Mouse (Mus musculus) intestine, postnatal 0 days (tissue): ENCODE measurements around the gene U2af2. TPM values are rescaled to one million over a fixed set of nuclear protein-coding genes. Genes with fewer than 3 reads are reported as not detected.
A peak's percentile ranks its signal among the peaks of the same experiment; 100 is the strongest.

Experiments
- ATAC-seq: fragments of 200-750 bp; cut with Nextera tagmentation; 2 replicates; pipeline ENCODE4 v1.8.0; 2017; ENCODE audit warnings: mild to moderate bottlenecking, moderate TSS enrichment, moderate library complexity
- H3K27ac ChIP-seq: fragments of 300-500 bp; sonication (generic); 2 replicates; pipeline ENCODE4 v1.5.1; 2014; ENCODE audit warnings: mild to moderate bottlenecking, low read depth, low read length, moderate library complexity
- H3K27me3 ChIP-seq: fragments of 300-500 bp; sonication (generic); replicated peaks from 2 replicates; pipeline ENCODE4 v1.6.1; 2014; ENCODE audit warnings: low read length, mixed read lengths; ENCODE audit not compliant: control insufficient read depth, insufficient read depth
- H3K36me3 ChIP-seq: fragments of 300-500 bp; sonication (generic); 2 replicates; pipeline ENCODE4 v1.6.1; 2014; ENCODE audit warnings: mild to moderate bottlenecking, moderate library complexity; ENCODE audit not compliant: control insufficient read depth, insufficient read depth
- H3K4me1 ChIP-seq: fragments of 300-500 bp; sonication (generic); replicated peaks from 2 replicates; pipeline ENCODE4 v1.6.1; 2014; ENCODE audit warnings: antibody characterized with exemption, low read length, mixed read lengths; ENCODE audit not compliant: control insufficient read depth, insufficient read depth
- H3K4me2 ChIP-seq: fragments of 300-500 bp; sonication (generic); replicated peaks from 2 replicates; pipeline ENCODE4 v1.6.1; 2014; ENCODE audit warnings: low read depth, mild to moderate bottlenecking, moderate library complexity
- H3K4me3 ChIP-seq: fragments of 300-500 bp; sonication (generic); 2 replicates; pipeline ENCODE4 v1.5.1; 2014; ENCODE audit warnings: low read depth, low read length
- H3K9ac ChIP-seq: fragments of 300-500 bp; sonication (generic); 2 replicates; pipeline ENCODE4 v1.6.1; 2014; ENCODE audit warnings: mild to moderate bottlenecking, low read depth, low read length
- H3K9me3 ChIP-seq: fragments of 300-500 bp; sonication (generic); 2 replicates; pipeline ENCODE4 v1.6.1; 2016; ENCODE audit warnings: mixed run types; ENCODE audit not compliant: control insufficient read depth
- CTCF ChIP-seq: sonication (generic); IDR thresholded peaks from 2 replicates; pipeline ENCODE4 v1.5.1; 2016; ENCODE audit warnings: low read depth, mild to moderate bottlenecking, control low read depth, antibody characterized with exemption, moderate library complexity
- WGBS: fragments of 180-500 bp; shearing (Covaris S2); extraction: QIAGEN DNeasy Blood & Tissue Kit; methylation state at CpG from one replicate; pipeline ENCODE4 v1.1.7; 2014; 5-methylcytosine and 5-hydroxymethylcytosine counted together
- polyA plus RNA-seq: library from polyadenylated mRNA; unstranded; fragments of >200 nt; fragmentation: Nextera tagmentation; extraction: Ambion mirVana; gene quantifications from 2 replicates; pipeline ENCODE4 v1.2.1, GENCODE M21; 2015

U2af2 gene
- polyA plus RNA-seq, 1 experiment from 2014 or later = 48.3 TPM

DNA sequence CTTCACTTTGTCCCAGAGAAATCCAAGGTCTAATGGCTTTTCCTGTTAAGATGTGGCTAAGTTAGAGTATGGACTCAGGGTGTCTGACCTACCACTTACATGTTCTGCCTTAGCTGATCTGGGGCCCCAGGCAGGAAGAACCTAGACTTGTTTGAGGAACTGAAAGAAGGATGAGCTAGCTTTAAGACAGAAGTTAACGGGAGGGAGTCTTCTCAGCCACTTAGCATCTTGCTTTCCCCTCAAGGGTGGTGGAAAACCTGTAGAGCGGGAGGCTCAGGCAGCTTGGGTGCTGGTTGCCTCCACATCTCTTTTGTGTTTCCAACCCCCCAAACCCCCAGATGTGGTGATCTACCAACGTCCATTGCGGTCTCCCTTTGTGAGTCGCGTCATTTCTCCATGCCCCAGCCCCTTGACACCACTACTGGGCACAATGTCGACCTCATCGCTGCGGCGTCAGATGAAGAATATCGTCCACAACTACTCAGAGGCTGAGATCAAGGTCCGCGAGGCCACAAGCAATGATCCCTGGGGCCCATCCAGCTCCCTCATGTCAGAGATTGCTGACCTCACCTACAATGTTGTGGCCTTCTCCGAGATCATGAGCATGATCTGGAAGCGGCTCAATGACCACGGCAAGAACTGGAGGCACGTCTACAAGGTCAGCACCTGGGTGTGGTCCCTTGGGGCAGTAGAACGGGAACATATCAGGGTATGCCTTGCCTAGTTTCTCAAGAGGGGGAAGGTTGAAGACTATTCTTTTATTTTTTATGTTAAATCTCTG is 21.6 kb downstream of the U2af2 start:
- H3K9me3 ChIP-seq = no peaks in the 10 kb centered on the region
- H3K9ac ChIP-seq = 0 out of 2 replicates have a peak overlapping the region, but pooled peaks have one; percentile 13
- peak; percentile 58 for ATAC-seq
- H3K27me3 ChIP-seq = no peaks in the 10 kb centered on the region
- peaks cover 5% of the 10 kb centered on the region; the same call in 1 of the 2 replicates for H3K4me1 ChIP-seq
- peak overlapping the region; percentile 99 for H3K27ac ChIP-seq
- no peak for TF ChIP-seq CTCF
- H3K36me3 ChIP-seq = peaks cover 12% of the 10 kb centered on the region
- H3K4me3 ChIP-seq = no peak overlapping the region
- 63% methylated on average over 18 of the region's 18 CpGs for WGBS
- peak overlapping the region; percentile 39 for H3K4me2 ChIP-seq

DNA sequence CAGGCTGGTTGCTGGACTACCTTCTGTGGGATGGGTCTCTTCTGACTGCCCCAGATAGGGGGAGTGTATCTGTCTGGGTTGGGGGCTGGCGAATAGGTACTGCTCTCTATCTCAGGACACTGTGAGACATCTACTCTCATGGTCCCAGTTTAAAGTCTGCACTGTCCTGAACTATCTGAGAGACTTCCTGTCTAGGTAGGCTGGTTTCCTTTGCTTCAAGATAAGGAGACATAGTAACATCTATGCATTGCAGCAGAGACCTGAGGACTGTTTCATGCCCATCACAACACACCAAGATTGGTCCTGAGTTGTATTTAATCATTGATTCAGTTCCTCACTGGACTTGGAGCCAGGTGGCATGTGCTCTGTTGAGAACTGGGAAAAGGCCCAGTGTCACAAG is 23.6 kb downstream of the U2af2 start:
- Histone ChIP-seq H3K4me3 (no peak overlapping the region), H3K27ac (peak overlapping the region; percentile 55), H3K4me2 (no peak overlapping the region), H3K9me3 (no peaks in the 10 kb centered on the region), H3K36me3 (peaks cover 17% of the 10 kb centered on the region), H3K4me1 (peaks cover 9% of the 10 kb centered on the region; the same call in 1 of the 2 replicates), H3K27me3 (no peaks in the 10 kb centered on the region), H3K9ac (peak overlapping the region; percentile 38; the same call in 1 of the 2 replicates)
- ATAC-seq = no peak
- WGBS = 94% methylated on average over 1 of the region's 1 CpGs
- TF ChIP-seq CTCF = no peak

- Histone ChIP-seq H3K9ac (peak overlapping the region; percentile 37), H3K4me1 (peaks cover 12% of the 10 kb centered on the region; the same call in 1 of the 2 replicates), H3K36me3 (peaks cover 32% of the 10 kb centered on the region), H3K9me3 (no peaks in the 10 kb centered on the region), H3K4me2 (peak overlapping the region; percentile 33; the same call in 1 of the 2 replicates), H3K4me3 (no peak overlapping the region), H3K27ac (peak overlapping the region; percentile 77), H3K27me3 (no peaks in the 10 kb centered on the region)
- ATAC-seq = no peak
- 61% methylated on average over 5 of the region's 5 CpGs for WGBS
- TF ChIP-seq CTCF = no peak
Measured at GRCm38 (mm10) chr7:5086921-5087440, 25.0 kb downstream of the U2af2 start.

DNA sequence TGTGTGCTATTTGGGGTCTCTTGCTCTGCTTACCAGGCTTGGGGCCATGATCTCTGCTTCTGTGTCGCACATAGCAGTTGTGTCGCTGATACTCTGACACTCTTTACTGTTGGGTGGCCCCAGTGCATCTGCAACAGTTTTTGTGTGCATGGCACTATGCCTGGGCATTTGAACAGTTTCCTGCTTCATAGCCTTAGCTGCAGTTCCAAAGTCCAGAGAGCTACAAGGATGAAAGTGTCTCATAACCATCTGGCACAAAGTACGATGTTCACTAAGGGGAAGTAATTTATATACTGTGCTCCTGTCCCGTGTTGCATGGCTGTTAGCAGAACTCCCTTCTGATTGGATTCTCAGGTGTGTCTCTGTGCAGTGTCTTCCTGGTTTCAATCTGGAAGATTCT is 25.9 kb downstream of the U2af2 start:
- TF ChIP-seq CTCF = no peak
- WGBS = 27% methylated on average over 4 of the region's 4 CpGs
- H3K4me1 ChIP-seq = peaks cover 14% of the 10 kb centered on the region; the same call in 1 of the 2 replicates
- H3K4me3 ChIP-seq = no peak overlapping the region
- H3K9me3 ChIP-seq = no peaks in the 10 kb centered on the region
- H3K27me3 ChIP-seq = no peaks in the 10 kb centered on the region
- no peak overlapping the region for H3K9ac ChIP-seq
- peak overlapping the region; percentile 80 for H3K27ac ChIP-seq
- H3K36me3 ChIP-seq = peaks cover 41% of the 10 kb centered on the region
- ATAC-seq = peak; percentile 85
- H3K4me2 ChIP-seq = peak overlapping the region; percentile 33; the same call in 1 of the 2 replicates

DNA sequence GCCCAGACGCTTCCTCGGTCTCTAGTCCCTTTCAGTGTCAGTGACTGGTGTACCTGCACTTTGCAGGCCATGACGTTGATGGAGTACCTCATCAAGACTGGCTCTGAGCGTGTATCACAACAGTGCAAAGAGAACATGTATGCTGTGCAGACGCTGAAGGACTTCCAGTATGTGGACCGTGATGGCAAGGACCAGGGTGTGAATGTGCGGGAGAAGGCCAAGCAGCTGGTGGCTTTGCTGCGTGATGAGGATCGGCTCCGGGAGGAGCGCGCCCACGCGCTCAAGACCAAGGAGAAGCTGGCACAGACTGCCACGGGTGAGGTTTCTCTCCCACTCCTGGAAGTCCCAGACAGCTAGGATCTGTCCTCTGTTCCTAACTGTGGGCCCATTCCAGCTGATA is 27.9 kb downstream of the U2af2 start:
- H3K9ac ChIP-seq = no peak overlapping the region

DNA sequence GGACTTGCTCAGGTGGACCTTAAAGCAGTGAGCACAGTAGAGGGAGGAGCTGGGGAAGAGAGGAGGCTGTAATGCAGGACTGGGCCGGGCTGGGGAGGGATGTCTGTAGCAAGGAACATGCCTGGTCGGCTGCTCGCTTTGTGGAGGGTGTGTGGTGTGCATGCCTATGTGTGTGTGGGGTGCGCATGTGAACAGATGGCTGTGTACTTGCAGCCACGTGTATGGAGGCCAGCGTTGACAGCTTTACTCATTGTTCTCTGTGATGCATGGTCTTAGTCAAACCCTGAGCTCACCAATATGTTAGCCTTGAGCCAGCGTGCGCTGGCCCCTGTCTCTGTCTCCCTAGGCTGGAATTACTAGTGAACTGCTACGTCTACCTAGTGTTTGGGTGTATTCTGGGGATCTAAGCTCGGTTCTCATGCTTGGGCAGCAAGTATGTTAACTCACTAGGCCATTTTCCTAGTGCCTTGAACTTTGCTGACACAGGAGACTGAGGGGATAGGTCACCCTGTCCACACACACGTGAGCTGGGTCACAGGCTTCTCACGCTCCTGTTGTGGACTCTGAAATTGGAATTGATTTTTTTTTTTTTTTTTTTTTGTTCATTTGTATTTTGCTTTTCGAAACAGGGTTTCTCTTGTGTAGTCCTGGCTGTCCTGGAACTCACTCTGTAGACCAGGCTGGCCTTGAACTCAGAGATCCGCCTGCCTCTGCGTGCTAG is 29.2 kb downstream of the U2af2 start:
- 81% methylated on average over 15 of the region's 15 CpGs for WGBS

More for the DNA sequence above, 27.9 kb downstream of the U2af2 start:
- Histone ChIP-seq H3K4me3 (no peak overlapping the region), H3K27me3 (no peaks in the 10 kb centered on the region), H3K9me3 (no peaks in the 10 kb centered on the region), H3K4me1 (peaks cover 14% of the 10 kb centered on the region; the same call in 1 of the 2 replicates), H3K27ac (peak overlapping the region; percentile 15; the same call in 1 of the 2 replicates), H3K36me3 (peaks cover 61% of the 10 kb centered on the region), H3K4me2 (no peak overlapping the region)
- WGBS = 94% methylated on average over 15 of the region's 15 CpGs
- no peak for TF ChIP-seq CTCF
- ATAC-seq = no peak

More for the DNA sequence above, 29.2 kb downstream of the U2af2 start:
- Histone ChIP-seq H3K4me3 (no peak overlapping the region), H3K9me3 (no peaks in the 10 kb centered on the region), H3K27me3 (no peaks in the 10 kb centered on the region), H3K27ac (peak overlapping the region; percentile 50; the same call in 1 of the 2 replicates), H3K4me2 (no peak overlapping the region), H3K4me1 (peaks cover 14% of the 10 kb centered on the region; the same call in 1 of the 2 replicates), H3K9ac (no peak overlapping the region), H3K36me3 (peaks cover 67% of the 10 kb centered on the region)
- ATAC-seq = no peak
- TF ChIP-seq CTCF = no peak
